Mouse (Mus musculus) MEL (cell line): Measurements from ENCODE around the gene Fam171a1.

Source experiments
- CTCF ChIP-seq, 3 experiments: IDR thresholded peaks in 2 of 3; conservative IDR thresholded peaks in 1 of 3; 2 replicates each; pipeline ENCODE4 v1.5.1; 2011 to 2012; ENCODE audit warnings: low read length in 3 of 3, low read depth in 2 of 3, mild to moderate bottlenecking in 2 of 3, improper control_type of control experiment in 1 of 3, inconsistent platforms in 1 of 3, mixed read lengths in 1 of 3, moderate library complexity in 1 of 3; ENCODE audit not compliant: control insufficient read depth in 1 of 3, insufficient read depth in 1 of 3, poor library complexity in 1 of 3, severe bottlenecking in 1 of 3
- POLR2A ChIP-seq, 2 experiments: IDR thresholded peaks; 2 replicates each; pipeline ENCODE4 v1.6.1; 2011 to 2012; ENCODE audit warnings: low read length in 2 of 2, mild to moderate bottlenecking in 2 of 2, control low read depth in 1 of 2, improper control_type of control experiment in 1 of 2, low read depth in 1 of 2, moderate library complexity in 1 of 2; ENCODE audit not compliant: control insufficient read depth in 1 of 2, insufficient read depth in 1 of 2, poor library complexity in 1 of 2
- ZKSCAN1 ChIP-seq: IDR thresholded peaks from 2 replicates; pipeline ENCODE4 v1.6.1; 2012; ENCODE audit warnings: low read depth, mild to moderate bottlenecking, inconsistent platforms, low read length, improper control_type of control experiment, moderate library complexity

DNA sequence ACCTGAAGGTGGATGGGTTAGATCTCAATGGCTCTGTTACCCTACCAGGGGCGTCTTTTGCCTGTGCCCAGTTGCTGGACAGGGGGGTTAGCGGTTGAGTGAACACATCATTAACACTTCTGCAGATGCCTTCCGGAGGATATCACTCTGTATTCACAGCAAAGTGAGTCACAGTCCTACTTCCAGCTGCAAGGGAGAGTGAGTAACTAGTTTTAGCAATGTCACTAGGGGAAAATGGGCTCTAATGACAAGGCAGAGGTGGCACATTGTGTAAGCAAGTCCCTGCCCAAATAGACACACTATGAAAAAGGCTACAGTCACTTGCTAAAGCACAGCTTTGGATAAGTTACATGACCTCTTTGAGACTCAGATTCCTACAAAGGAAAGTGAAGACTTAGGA lies 152.4 kb downstream of the Fam171a1 start:
- TF ChIP-seq CTCF (IDR thresholded peaks at IDR 0.05 in 2 of 3, conservative IDR thresholded peaks at IDR 0.05 in 1 of 3; ENCODE audit: control insufficient read depth in 1 of 3, insufficient read depth in 1 of 3, low read depth in 2 of 3, low read length in 3 of 3, poor library complexity in 1 of 3, severe bottlenecking in 1 of 3) (no peak), ZKSCAN1 (no peak), POLR2A (IDR thresholded peaks at IDR 0.05; ENCODE audit: control insufficient read depth in 1 of 2, insufficient read depth in 1 of 2, low read depth in 1 of 2, low read length in 2 of 2, poor library complexity in 1 of 2) (no peak)
